Mouse (Mus musculus): Measurements from ENCODE around the gene Pdzd2.
A peak's percentile ranks its signal among the peaks of the same experiment; 100 is the strongest.

Pdzd2 gene

DNA sequence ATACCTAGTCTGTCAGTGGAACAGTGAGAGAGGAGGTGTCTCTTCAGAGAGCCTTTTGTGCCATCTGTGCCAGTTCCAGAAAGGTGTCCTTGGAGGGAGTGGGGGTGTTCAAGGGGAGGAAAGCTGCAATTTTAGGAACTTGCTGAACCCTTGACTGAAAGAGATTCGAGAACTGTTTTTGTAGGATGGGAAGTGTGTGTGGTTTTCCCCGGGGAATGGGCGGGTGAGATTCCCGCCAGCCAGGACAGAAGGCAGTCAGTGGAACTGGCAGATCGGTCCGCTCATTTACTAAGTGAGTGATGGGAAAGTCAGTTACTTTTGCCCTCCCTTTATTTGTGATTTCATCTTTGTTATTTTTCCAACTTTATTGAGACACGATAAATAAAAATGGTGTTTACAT lies 266.1 kb downstream of the Pdzd2 start:
- no peak for DNase-seq (ENCODE audit: low read depth)

- DNase-seq (ENCODE audit: low read depth): no peak
Measured at GRCm38 (mm10) chr15:12472646-12473045, 267.1 kb downstream of the Pdzd2 start.

DNA sequence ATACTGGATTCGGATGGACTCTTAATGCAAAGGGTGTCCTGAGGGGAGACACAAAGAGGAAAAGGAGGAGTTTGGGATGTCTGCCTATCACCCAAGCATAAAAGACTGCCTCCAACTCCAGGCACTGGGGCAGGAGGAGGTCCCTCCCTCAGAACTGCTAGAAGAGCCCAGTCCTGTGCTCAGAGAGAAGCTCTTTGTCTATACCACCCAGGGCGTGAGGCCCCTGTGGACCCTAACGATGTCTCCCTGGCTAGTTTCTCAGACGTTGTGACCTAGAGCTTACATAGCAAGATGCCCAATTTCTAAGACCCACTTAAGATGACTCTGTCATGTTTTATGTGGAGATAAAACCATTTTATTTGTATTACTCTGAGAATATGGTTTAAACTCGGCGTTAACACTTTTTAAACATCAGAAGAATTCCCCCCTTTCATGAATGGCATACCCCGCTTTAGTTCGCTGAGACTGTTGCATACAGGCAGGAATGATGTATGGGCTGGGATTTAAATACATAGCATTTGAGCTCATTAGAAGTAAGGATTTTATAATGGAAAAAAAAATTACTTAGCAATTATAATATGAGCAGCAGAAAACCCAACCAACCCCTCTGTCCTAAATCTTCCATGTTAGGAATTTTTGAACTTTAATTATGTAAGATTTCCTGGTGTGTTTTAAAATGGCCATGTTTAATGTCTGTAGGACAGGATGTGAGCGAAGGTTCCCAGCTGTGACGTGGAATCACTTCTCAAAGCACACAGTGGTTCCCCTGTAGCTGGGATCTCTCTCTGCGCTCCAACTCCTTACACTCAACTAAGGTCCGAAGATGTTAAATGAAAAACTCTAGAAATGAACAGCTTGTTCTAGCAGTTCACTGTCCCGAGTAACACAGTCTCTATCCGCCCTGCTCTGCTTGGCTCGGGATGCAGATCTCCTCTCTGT lies 268.6 kb downstream of the Pdzd2 start:
- no peak for DNase-seq (ENCODE audit: low read depth)

GRCm38 (mm10) chr15:12468625-12469024 lies 271.1 kb downstream of the Pdzd2 start:
- no peak for DNase-seq (ENCODE audit: low read depth)

DNA sequence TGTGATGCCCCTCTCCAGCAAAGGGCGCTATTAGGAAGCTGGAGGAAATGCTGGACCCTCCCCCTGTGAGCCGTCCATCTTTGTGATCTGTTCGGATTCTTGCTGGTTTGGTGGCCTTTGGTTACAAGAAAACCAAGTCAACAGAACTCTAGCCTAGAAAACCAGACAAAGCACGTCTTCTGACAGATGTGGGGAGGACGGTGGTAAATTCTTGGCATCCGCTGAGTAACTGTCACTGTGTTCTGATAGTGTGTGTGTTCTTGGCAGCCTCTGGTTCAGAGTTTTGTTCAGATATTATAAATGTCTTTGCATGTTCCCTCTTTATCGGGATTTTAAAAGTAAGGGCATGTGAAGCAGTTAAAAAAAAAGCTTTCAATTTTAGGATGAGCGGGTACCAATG lies 274.0 kb downstream of the Pdzd2 start:
- no peak for DNase-seq (ENCODE audit: low read depth)

GRCm38 (mm10) chr15:12456808-12457207 lies 282.9 kb downstream of the Pdzd2 start:
- no peak for DNase-seq (ENCODE audit: low read depth)

DNA sequence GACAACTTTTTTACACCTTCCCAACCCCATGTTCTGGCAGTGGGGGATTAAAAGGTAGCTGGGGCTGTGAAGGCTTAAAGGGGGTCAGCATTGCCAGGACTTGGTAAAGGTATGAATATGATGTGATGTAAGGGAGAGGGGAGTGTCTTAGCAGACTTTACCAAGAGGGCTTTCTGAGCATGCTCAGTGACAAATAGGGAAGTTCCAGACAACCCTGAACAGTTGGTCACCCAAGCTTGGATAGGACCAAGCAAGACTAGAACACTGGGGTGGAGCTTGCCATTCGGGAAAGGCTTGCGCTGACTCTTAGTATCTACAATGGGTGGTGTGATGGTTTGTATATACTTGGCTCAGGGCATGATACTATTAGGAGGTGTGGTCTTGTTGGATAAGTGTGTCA lies 286.4 kb downstream of the Pdzd2 start:
- DNase-seq (ENCODE audit: low read depth): no peak

- no peak for DNase-seq (ENCODE audit: low read depth)
Measured at GRCm38 (mm10) chr15:12452141-12452995, 287.4 kb downstream of the Pdzd2 start.

DNA sequence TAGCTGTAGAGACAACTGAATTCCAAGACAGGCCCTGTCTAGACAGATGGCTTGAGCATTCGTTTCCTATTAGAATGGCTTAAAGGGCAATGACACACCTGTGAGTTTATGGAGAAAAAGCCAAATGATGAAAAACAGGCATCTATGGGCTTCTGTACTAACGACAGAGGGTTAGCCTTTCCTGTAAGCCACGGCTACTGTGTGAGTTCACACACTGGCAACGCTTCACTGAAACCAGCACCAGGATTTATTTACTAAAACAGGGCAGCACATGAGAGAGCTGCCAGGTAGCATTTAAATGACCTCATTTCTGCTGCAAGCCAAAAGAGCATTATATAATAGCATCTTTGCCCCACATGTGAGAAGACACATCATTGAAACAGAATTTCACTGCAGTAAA lies 288.3 kb downstream of the Pdzd2 start:
- DNase-seq (ENCODE audit: low read depth): no peak

DNA sequence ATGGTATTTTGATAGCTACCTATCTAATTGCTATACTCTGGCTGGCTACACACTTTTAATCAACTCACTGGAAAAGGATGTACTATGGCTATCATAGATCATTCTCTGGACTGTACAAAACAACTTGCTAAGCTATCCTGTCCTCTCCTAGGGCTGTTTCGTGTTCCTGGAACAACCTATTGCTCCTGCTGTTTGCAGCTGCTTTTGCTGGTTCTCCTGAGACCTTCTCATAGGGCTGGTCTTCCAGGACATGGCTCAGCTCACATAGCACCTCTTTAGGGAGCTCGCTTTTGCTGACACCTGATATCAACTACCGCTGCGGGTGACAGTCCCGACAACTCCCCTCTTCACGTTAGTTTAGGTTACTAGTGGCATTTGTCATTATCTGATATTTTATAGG lies 288.9 kb downstream of the Pdzd2 start:
- DNase-seq (ENCODE audit: low read depth): no peak

DNA sequence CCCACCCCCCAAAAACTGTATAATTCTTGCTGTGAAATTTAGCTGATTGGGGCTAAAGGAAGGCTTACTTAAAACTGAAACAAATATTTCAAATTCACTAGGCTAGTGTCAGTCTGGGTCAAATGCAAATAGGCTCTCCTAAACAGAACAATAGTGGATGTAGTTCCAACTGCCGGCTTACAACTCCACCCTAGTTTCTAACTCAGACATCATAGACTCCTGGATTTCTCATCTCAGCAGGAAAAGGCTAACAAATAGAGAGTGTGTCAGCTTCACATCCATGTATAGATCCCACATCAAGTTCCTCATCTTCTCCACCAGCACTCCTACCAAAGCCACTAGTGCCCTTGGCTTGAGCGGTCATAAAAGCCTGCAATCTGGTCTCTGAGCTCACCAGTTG lies 290.4 kb downstream of the Pdzd2 start:
- DNase-seq (ENCODE audit: low read depth): no peak

DNA sequence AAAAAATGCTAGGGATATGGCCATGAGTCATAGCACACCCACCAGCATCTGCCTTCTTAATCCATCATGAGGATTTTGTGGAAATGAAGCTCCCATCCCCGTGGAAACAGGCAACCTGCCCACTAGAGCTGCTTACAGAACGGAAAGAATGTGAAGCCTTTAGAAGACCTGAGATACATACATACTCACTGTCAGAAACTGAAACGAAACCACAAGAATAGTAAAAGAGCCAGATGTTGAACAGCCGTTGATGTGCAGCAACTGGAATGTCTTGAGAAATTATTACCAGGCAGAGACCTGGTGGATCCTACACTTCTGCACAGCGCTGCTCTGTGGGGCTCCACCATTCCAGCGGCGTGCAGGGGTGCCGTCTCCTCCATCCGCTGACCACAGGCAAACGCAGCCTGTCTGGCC lies 292.7 kb downstream of the Pdzd2 start:
- peak; percentile 38 for DNase-seq (ENCODE audit: low read depth)

DNA sequence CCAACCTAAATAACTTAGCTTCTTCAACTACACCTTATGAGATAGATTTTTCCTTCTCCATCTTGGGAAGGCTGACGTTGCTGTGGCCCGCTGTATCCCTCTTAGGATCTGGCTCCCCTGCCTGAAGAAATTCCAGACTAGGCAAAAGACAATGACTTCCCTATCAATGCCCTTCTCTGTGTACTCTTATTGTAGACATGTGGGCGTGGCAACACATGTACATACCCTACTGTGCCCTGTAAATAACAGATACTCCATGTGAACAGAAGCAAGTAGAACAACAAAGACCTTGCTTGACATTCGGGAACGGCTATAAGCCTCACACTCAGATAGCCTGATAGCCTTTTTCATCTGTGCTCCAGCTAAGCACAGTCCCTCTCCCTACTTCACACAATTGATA lies 295.2 kb downstream of the Pdzd2 start:
- DNase-seq (ENCODE audit: low read depth): no peak

GRCm38 (mm10) chr15:12439351-12439751 lies 300.4 kb downstream of the Pdzd2 start:
- peak; percentile 43 for DNase-seq (ENCODE audit: low read depth)

DNA sequence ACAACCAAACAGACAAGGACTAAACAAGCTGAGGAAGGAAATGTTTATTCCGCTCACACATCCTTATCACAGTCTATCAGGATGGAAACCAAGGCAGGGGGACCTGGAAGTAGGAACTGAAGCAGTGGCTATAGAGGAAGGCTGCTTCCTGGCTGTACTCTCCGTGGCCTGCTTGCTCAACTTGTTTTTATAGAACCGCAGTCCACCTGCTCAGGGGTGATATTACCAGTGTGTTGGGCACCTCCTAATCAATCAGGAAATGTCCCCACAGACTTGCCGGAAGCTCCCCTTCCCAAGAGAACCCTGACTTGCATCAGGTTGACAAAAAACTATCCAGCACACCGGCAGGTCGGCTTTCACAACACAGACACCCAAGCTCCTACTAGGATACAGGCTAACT lies 301.0 kb downstream of the Pdzd2 start:
- no peak for DNase-seq (ENCODE audit: low read depth)

GRCm38 (mm10) chr15:12438081-12438480 lies 301.6 kb downstream of the Pdzd2 start:
- no peak for DNase-seq (ENCODE audit: low read depth)

- DNase-seq (ENCODE audit: low read depth): peak; percentile 71
Measured at GRCm38 (mm10) chr15:12435910-12436309, 303.8 kb downstream of the Pdzd2 start.

DNA sequence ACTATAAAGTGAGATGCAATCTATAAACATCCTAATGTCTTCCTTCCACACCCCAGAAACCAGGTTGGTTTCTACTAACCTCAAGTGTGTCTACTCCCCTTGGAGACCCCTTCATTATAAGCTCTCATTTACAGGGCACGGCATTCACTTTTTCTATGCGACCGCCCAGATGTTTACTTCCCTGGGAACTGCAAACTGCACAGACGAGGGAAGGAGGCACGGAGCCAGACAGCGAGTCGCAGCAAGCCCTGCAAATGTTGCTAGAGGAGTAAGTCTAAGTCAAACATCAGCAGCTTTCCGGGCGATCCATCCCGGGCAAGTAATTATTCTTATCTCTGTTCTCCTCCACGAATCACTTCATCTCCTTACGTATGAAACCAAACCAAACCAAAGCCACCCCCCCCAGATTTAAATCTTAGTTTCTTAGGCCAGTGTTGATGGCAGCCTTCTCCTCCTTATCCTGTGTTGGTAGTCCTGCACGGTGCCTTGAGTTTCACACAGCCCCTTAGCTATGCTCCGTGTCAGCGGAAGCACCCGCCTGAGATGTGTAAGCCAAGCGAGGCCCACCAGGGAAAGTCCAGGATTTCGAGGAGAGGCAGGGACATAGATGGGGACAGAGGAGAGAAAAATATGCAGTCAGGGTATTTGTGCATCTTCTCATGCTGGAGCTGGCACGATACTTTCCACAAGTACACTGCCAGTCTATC lies 305.7 kb downstream of the Pdzd2 start:
- no peak for DNase-seq (ENCODE audit: low read depth)

DNA sequence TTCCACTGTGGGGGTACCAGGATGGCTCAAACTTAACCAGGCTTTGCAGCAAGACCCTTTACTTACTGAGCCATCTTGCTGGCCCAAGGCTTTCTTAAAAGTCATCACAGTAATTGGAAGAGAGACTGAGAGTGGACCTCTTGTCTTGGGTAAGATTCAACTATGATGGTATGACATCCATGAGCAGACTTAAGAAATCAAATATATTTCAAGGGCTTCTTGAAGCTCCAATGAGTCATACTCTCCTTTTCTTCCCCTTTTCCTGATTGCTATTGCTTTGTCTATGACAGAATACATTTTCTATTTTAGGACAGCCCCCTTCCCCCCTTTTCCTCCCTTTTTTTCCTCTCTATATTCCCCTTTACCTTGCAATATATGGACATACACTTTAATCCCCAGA lies 306.8 kb downstream of the Pdzd2 start:
- DNase-seq (ENCODE audit: low read depth): no peak

DNA sequence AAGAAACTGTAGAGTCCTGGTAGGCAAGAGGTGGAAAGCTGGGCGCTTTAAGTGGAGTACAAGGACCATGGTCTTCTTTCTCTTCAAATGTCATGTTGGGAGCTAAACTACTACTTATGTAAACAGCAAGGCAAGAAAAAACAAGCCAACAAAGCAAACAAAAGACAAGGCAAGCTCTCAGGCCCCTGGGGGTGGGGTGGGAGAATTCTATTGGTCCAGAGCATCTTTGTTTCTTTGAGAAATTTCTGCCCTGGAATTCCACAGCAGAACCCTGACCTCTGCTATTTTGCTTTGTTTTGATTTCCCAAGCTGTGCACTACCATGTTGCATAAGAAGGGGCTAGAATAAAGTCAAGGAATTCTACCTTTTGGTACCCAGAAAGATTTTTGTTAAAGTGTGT lies 307.4 kb downstream of the Pdzd2 start:
- no peak for DNase-seq (ENCODE audit: low read depth)

GRCm38 (mm10) chr15:12431684-12432083 lies 308.0 kb downstream of the Pdzd2 start:
- DNase-seq (ENCODE audit: low read depth): no peak

- no peak for DNase-seq (ENCODE audit: low read depth)
Measured at GRCm38 (mm10) chr15:12431188-12431587, 308.5 kb downstream of the Pdzd2 start.
